Mouse (Mus musculus) thymus, postnatal 4 days (tissue): ENCODE measurements around the gene Wdsub1.

Source experiments
- DNase-seq: peaks from one replicate; pipeline ENCODE4 v3.0.0; 2021

Wdsub1 gene

GRCm38 (mm10) chr2:59841189-59841939 is 41.0 kb downstream of the Wdsub1 start:
- peak; percentile 65 for DNase-seq

DNA sequence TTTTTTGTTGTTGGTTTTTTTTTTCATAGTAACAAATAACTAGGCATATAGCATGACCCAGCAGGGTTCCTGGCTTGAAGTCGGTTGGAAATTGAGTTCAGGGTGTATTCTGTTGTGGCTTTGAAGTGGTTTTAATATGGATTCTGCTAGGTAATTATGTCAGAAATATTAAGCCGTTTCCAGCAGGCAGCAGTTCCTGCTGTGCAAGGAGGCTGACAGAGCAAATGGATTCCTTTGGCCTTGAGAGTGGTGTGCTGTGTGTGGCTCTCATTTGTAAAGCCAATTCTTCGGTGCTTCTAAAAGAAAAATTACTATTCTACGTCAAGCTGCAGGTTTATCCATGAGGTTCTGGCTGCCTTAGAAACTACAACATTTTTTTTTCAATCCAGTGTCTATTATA is 42.2 kb downstream of the Wdsub1 start:
- DNase-seq: no peak

GRCm38 (mm10) chr2:59839755-59840154 is 42.6 kb downstream of the Wdsub1 start:
- no peak for DNase-seq

DNA sequence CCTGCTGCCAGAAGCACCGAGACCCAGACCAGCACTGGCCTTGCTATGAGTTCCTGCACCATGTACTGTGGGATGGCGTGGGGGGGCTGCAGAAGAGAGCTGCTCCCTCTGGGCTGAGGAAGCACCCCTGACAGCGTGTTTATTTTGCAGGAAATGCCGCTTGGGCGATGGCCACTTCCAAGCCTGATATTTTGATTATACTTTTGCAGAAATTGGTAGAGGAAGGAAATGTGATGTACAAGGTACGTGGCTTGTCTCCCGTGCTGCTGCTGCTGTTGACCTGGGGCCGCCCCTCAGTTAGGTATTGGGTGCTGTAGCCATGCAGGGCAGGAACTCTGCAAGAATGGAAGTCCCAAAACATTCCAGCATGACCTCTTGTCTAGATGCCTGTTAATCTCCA is 43.6 kb downstream of the Wdsub1 start:
- no peak for DNase-seq

DNA sequence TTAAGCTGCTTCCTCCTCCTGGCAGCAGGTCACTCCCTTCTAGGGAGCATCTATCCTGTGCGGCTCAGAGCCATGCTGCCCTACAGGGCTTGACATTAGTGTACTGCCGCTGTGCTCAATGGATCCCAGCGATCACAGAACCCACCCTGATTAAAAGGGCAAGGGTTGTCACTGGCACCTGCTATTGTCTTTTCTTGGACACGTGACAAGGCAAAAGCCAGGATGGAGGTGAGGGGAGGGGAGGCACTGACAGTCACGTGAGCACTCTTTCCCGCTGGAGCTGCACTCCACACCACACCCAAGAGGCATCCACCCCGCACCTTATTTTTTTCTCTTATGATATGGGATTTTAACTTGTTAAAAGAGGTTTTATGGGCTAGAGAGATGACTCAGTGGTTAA is 50.6 kb downstream of the Wdsub1 start:
- DNase-seq: no peak

- DNase-seq: no peak
Observed at GRCm38 (mm10) chr2:59830940-59831339, 51.5 kb downstream of the Wdsub1 start.

DNA sequence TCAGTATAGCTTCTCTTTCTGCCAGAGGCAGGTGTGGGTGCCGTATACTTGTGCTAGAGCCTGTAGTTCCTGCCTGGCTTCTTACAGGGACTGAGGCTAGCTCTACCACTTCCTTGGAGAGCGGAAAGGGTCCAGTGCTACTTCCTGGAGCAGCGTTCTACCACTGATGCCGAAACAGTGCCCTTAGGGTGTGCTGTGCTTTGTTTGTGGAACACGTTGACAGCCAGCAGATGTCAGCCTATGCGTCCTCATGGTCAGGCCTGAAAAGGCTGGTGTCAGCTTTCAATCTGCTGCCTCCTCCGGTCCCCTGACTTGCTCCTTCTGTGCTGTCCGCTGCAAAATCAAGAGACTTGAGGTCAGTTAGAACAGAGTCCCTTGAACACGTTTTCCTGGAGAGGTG is 52.2 kb downstream of the Wdsub1 start:
- DNase-seq: no peak

- DNase-seq: no peak
Observed at GRCm38 (mm10) chr2:59829718-59830117, 52.7 kb downstream of the Wdsub1 start.

- peak; percentile 61 for DNase-seq
Observed at GRCm38 (mm10) chr2:59828777-59829508, 53.4 kb downstream of the Wdsub1 start.

DNA sequence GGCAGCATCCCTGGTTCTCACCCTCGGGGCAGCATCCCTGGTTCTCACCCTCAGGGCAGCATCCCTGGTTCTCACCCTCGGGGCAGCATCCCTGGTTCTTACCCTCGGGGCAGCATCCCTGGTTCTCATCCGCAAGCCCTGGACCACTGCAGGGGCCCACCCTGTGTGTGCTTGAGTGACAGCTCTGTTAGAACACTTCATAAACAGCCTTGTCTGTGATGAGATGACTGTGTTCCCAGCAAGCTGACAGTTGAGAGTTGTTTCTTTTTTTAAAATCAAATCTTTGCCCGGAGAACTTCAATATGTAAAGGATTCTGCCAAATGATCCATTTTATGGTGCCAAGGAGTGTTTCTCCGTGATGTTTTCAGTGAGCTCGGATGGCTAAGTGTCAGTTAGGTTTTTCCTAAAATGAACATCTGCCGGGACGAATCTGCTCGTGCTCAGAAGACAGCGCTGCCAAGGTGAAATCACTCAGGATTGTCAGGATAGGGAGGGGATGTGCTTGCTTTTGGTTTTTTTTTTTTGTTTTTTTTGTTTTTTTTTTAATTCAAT is 54.2 kb downstream of the Wdsub1 start:
- DNase-seq: no peak

DNA sequence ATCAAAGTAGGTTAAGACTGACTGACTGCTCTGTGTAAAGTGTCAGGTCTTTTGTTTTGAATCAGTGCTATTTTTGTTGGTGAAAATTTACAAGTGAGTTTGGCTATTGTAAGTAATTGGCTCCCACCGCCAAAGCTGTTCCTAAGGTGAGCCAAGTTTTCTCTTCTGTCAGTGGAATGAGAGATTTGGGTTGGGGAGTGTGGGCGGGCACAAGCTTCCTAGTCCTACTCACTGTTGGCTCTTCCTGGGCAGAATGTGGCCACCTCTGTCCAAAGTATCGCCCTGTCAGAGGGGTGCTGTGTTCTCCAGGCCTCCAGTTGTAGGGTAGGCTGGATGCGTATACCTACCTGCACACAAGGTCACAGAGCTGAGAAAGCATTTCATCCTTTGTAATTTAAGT is 57.0 kb downstream of the Wdsub1 start:
- no peak for DNase-seq

DNA sequence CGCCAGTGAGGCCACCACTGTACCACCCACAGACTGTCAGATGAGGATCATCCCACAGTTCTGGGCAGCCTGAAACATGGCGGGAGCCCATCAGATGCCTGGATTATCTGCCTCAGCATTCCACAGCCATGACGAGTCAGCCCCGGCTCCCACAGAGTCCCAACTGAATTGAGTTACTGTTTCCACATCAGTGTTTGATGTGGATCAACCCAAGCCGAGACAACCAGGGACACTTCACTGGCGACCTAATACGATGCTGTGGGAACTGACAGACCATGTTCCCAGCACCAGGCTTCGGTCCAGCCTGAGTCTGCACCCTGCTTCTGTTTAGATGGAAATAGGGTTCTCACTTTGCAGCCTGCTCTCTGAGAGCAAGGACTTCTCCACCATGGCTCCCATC is 58.1 kb downstream of the Wdsub1 start:
- no peak for DNase-seq

DNA sequence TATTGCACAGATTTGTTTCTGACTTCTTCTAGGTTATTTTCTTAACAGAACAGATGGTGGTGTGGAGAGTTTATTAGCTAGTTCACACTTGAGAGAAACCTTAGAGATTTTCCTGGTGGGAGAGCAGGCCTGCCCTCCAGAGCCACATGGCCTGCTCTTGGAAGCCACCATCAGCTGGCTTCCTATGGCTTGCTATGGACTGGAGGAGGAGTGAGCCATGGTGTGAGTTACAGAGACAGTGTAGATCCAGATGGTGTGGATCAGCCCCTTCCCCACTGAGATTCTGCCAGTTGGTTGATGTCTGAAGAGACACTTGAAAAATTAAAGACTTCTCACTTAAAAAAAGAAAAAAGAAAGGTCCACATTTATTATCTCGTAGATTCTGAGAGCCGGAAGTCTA is 61.3 kb downstream of the Wdsub1 start:
- DNase-seq: no peak

- no peak for DNase-seq
Observed at GRCm38 (mm10) chr2:59820088-59820487, 62.3 kb downstream of the Wdsub1 start.

DNA sequence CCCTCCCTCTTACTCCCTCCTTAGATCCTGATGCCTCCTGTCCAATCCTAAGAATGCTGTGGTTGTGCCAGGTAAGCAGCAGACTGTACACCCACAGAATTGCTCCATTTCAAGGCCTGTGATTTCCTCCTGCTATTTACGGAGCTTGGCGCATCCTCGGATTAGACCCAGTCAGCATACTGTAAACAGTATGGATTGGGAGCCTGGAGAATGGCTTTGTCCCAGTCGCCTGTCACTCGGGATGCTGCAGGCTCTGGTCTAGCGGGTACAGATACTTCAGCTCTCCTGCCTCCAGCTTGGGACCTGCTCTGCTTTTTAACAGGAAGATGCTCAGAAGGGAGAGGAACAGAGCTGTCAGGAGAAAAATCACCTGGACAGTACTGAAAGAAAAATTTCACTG is 63.0 kb downstream of the Wdsub1 start:
- DNase-seq: no peak

DNA sequence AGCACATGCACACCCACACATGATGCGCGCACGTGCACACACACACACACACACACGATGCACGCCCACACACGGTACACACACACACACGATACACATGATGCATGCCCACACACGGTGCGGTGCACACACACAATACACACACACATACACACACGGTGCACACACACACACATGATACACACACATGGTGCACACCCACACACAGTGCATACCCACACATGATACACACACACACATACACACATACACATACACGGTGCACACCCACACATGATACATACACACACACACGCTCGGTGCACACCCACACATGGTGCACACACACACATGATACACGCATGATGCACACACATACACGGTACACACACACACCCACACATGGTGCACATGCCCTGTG is 63.7 kb downstream of the Wdsub1 start:
- no peak for DNase-seq

DNA sequence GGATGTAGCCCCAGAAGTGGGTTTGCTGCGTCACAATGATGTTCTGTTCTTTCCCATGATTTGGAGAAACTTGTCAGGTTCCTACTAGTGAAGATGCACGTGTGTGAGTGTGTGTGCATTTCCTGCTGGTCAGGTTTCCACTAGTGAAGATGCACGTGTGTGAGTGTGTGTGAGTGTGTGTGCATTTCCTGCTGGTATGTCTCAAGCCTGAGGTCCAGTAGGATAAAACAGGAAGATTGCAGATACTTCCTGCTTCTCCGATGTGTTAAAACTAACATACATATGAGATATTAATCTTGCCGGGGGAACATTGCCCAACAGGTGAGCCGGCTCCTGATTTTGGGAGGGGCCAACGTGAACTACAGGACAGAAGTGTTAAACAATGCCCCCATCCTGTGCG is 67.4 kb downstream of the Wdsub1 start:
- DNase-seq: no peak

DNA sequence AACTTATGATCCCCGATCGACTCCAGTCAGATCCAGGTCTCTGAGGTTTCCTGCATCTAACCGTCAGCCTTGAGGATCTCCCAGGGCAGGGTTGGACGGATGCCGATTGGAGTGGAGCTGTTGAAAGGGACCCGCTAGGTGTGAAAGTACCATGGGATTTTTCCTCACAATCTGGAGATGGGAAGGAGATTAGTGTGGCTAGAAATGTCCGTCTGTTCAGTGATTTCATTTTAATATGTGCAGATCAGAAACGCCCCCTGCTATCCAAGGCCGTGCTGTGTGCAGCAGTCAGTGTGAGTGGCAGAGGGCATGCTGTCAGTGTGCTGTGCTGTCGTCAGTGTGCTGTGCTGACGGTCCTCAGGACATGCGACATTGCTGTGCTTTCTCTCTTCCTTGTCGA is 68.9 kb downstream of the Wdsub1 start:
- no peak for DNase-seq

DNA sequence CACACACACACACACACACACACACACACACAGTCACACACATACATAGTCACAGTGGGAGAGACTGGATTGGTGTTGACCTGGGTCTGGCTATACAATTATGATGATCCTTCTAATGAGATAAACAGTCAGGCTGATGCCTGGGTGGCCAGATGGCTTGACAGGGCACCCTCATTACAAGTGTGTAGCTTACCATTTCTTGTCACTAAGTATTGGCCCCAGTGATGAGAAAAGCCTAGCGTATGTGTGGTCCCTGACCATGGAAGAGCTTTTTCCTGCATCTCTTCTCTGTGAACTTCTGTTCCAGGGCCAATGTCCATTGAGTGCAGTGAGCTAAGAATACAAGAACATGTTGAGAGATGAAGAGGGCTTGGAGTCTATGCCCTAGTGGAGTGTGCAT is 69.8 kb downstream of the Wdsub1 start:
- DNase-seq: no peak

- no peak for DNase-seq
Observed at GRCm38 (mm10) chr2:59811247-59811646, 71.1 kb downstream of the Wdsub1 start.

DNA sequence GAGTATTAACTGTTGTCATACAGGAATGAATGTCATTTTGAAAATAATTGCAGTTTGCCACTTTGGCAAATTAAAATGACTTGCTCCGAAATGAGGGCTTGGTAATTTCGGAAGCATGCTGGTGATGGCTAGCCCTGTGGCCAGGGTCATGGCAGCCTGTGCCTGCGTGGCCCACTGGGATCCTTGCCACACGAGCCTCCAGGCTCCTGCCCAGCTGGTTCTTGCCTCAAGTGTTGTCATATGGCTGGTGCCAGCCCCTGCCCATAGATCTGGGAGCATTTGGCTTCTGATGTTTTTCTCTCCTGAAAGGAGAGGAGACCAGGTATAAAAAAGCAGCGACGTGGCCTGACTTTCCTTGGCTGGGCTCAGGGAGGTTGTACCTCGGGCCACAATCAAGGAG is 72.4 kb downstream of the Wdsub1 start:
- no peak for DNase-seq

DNA sequence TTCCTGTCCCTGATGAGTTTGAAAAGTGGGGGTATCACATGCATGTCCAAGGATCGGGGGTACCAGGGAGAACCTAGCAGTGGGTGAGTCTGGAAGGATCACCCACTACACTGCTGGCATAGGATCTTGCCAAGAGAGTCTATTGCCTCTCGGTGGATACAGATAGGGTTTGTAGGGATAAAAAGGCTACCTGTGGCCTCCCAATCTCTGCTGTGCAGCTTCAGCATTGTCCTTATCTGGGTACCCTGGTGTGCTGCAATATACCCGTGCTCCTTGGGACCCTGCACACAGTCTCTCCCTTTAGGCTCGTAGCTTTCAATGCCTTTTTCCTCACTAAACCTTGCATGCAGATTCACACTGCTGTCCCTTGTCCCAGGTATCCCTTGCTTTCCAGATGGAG is 73.8 kb downstream of the Wdsub1 start:
- DNase-seq: no peak

DNA sequence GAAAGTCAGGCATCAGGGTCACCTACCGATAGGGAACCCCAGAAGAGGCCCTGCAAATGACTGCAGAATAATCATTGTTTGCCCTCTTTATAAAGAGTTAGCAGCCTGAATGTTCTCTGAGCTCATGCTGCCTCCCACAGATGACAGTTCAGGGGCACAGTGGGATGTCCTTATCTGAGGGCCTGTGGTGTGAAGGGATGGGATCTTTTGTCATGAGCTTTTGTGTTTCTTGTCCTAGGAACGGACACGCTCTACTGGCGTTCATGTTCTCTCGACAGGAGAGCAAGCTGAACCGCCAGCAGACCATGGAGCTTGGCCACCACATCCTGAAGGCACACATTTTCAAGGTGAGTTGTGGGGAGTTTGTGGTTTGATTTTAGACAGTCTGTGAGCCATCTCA is 76.4 kb downstream of the Wdsub1 start:
- DNase-seq: no peak

DNA sequence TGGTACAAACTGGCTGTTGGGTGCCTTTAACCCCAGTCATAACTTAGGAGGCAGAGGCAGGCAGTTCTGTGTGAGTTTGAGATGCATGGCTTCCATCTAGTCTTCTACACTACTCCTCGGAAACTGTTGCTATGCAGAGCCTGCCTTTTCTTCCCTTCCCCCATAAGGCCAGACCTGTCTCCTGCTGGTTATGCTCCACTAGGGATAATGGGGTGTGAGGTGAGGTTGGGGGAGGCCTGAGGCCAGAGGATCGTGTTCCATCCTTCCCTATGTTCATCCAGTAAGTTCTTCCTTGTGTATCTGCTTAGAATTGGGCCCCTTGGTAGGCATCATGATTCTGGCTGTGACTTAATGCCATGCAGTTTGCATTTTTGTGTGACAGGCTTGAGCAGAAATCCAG is 76.8 kb downstream of the Wdsub1 start:
- no peak for DNase-seq
